Mouse (Mus musculus): ENCODE results near the gene Shisal2b.

Shisal2b gene

DNA sequence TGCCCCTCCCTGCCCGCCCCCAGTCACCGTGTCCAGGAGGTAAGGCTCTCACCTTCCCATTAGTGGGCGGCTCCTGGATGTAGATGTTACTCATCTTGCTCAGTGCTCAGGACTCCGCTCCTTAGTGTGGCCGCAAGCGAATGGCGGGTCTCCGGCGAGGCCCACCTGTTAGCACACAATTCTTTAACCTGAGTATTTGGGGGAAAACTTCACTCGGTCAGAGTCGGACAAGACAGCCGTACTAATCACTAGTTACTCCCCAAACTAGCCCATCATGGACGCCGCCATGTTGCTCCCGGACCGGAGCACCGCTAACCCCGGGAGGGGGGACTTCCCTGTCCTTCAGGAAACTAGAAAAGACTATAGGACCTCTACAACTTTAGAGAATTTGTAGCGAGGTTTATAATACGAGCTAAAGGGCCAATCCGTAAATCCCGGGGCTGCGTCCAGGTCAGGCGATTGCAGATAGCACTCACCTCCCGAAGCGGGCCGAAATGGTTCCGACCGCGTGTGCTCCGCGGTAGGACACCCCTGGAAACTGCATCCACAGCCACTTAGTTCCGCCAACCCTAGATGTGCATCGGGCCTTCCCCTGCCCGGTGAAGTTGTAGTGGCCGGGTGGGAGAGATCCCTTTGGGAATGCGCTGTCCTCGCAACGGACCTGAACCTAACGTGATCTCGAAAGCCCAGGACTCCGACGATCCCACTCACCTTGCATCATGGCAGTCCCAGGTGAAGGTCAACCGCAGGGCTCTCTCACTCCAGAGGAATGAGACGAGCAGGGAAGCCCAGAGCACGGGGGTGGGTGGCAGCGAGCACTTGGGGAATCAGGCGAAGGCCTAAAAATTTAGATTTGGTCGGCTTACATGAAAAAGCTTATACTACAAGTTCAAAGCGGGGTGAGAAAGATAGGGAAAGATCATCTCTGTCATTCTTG, 46.8 kb downstream of the Shisal2b start, which contains the start of gene Cwc27:
Gene Cwc27 (minus strand): TSS at position 508 of the 937 bp plus-strand sequence.
- DNase-seq (ENCODE audit: low read depth, low spot score) = peak; percentile 92

DNA sequence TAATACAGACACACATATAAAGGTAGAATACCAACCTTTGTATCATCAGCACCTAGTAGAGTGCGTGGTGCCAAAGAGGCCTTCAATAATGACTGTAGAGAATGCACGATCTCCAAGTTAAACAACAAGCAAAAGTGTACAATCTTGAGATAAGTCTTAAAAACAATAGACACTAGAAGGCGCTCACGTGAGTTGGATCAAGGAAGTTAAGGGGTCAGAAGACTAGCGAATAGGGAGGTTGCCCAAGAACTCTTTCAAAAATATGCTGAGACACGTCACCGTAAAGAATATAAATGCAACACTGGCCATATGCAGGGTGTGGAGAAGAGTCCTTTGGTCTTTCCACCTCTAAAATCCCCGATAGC, 47.4 kb downstream of the Shisal2b start:
- DNase-seq (ENCODE audit: low read depth, low spot score) = no peak

DNA sequence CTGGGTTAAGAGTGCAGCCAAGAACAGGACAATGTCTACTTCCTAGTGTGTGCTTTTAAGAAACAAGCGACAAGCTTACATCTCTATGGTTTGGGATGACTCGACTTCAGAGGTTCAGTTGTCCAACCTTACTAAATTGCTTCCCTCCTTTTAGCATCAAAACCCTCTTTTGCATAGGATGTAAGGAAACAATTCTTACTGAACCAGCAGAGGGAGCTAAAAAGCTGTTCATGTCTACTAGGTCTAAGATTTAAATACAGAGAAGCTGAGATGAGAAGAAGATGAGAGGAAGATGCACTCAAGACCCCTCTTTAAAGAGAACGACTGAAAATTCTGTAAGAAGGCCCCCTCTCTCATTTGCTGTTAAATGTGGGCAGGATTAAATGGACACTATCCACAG, 58.0 kb downstream of the Shisal2b start:
- DNase-seq (ENCODE audit: low read depth, low spot score) = peak; percentile 41

DNA sequence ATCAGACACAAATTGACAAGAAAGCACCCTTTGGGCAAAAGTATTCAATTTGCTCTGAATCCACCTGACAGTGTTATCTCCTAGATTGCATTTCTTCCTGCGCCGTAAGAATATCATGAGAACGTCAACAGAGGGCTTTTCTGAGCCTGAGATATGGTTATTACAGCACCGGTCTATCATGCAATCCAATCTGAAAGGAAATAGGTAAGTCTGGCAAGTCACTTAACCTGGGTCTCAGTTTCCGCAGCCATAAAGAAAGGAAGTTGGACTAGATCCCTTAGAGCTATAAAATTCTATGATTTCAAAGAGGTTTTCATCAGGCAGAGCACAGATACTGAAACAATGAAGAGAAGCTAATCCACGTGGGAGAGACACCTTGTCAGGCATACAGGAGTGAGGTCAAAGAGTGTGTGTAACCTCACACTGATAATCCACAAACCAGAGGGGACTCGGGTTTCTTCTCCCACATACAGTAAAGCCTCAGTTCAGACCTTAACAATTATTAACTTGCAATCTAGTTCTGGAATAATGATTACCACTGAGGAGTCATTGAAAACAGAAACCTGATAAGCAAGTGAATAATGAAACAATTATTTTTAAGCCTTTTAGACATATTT, 64.0 kb downstream of the Shisal2b start:
- no peak for DNase-seq (ENCODE audit: low read depth, low spot score)

DNA sequence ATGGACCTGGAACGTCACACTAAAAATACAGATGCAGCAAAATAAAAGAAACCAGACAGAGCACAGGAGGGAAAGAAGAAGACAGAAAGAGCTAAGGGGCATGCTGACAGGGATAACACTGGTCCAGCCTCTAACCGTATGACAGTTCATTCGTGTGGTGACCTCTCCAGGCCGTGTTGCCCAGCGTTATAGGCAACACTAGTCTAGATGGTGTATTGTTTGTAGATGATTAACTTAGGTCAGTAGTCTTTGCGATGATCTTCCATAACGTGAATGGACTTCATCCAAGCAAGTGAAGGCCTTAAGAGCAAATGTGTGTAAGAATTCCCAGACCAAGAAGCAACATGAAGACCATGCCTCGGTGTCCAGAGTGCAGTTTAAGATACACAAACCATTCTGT, 64.6 kb downstream of the Shisal2b start:
- no peak for DNase-seq (ENCODE audit: low read depth, low spot score)
